Mouse (Mus musculus) CH12.LX (cell line): ENCODE measurements at regions not wholly inside any gene's neighbourhood (a gene's known extent, or its start where the extent isn't known, plus 50 kb on each side); places are given as distances from the start of the nearest gene placed in this dataset.

Experiments used
- DNase-seq: peaks from one replicate; pipeline ENCODE4 v3.0.0-alpha.2; 2013; ENCODE audit errors: extremely low read depth
- H3K27ac ChIP-seq: 2 replicates; pipeline ENCODE4 v1.5.1; 2012; ENCODE audit warnings: low read depth, mild to moderate bottlenecking, control low read depth, moderate library complexity; ENCODE audit not compliant: insufficient read depth
- H3K27me3 ChIP-seq: replicated peaks from 2 replicates; pipeline ENCODE3; 2012; ENCODE audit warnings: inconsistent platforms
- H3K36me3 ChIP-seq, 2 experiments: replicated peaks in 1 of 2; 2 replicates each; pipeline versions ENCODE3 to v1.6.1; 2012; ENCODE audit warnings: inconsistent platforms in 1 of 2, low read length in 1 of 2, mild to moderate bottlenecking in 1 of 2, mixed read lengths in 1 of 2, moderate library complexity in 1 of 2; ENCODE audit not compliant: control insufficient read depth in 1 of 2, insufficient read depth in 1 of 2
- H3K4me1 ChIP-seq, 2 experiments: 2 replicates each; pipeline ENCODE4 v1.6.1; 2012; ENCODE audit warnings: inconsistent platforms in 1 of 2, moderate library complexity in 1 of 2; ENCODE audit not compliant: insufficient read depth in 2 of 2, control insufficient read depth in 1 of 2
- H3K4me2 ChIP-seq: 2 replicates; pipeline ENCODE4 v1.6.1; 2012; ENCODE audit warnings: low read depth, mild to moderate bottlenecking, control low read depth; ENCODE audit not compliant: poor library complexity, insufficient read depth, severe bottlenecking
- H3K4me3 ChIP-seq, 3 experiments: fragments of 150-350 bp in 1 of 3; sonication (generic) in 1 of 3; replicated peaks in 1 of 3; 2 replicates each; pipeline versions ENCODE3 to v1.5.1; 2011 to 2012; ENCODE audit warnings: low read depth in 2 of 3, low read length in 2 of 3, mild to moderate bottlenecking in 2 of 3, moderate library complexity in 2 of 3, control low read depth in 1 of 3, improper control_type of control experiment in 1 of 3, inconsistent platforms in 1 of 3, mixed read lengths in 1 of 3; ENCODE audit not compliant: poor library complexity in 1 of 3
- H3K79me2 ChIP-seq: replicated peaks from 2 replicates; pipeline ENCODE4 v1.6.1; 2012; ENCODE audit warnings: mild to moderate bottlenecking, moderate library complexity; ENCODE audit not compliant: control insufficient read depth, poor library complexity, insufficient read depth, severe bottlenecking; ENCODE audit errors: extremely low read depth
- H3K9ac ChIP-seq: 2 replicates; pipeline ENCODE4 v1.6.1; 2012; ENCODE audit warnings: low read depth, mild to moderate bottlenecking, control low read depth, moderate library complexity; ENCODE audit not compliant: insufficient read depth
- H3K9me3 ChIP-seq: replicated peaks from 2 replicates; pipeline ENCODE3; 2012; ENCODE audit warnings: low read length, inconsistent platforms, mixed read lengths
- EP300 ChIP-seq: IDR thresholded peaks from 2 replicates; pipeline ENCODE4 v1.6.1; 2011; ENCODE audit warnings: low read length, improper control_type of control experiment
- HCFC1 ChIP-seq: IDR thresholded peaks from 2 replicates; pipeline ENCODE4 v1.6.1; 2012; ENCODE audit warnings: low read depth, mild to moderate bottlenecking, inconsistent platforms, low read length, improper control_type of control experiment
- KAT2A ChIP-seq: IDR thresholded peaks from 2 replicates; pipeline ENCODE4 v1.6.1; 2012; ENCODE audit warnings: low read length, improper control_type of control experiment, inconsistent platforms; ENCODE audit not compliant: insufficient replicate concordance
- MEF2A ChIP-seq: IDR thresholded peaks from 2 replicates; pipeline ENCODE4 v1.6.1; 2014; ENCODE audit warnings: low read depth, mild to moderate bottlenecking, inconsistent platforms, low read length, improper control_type of control experiment, borderline replicate concordance
- MYC ChIP-seq: IDR thresholded peaks from 2 replicates; pipeline ENCODE4 v1.6.1; 2011; ENCODE audit warnings: low read depth, mild to moderate bottlenecking, improper control_type of control experiment, low read length
- NELFE ChIP-seq: IDR thresholded peaks from 2 replicates; pipeline ENCODE4 v1.6.1; 2011; ENCODE audit warnings: low read depth, low read length, improper control_type of control experiment
- POLR2A ChIP-seq: IDR thresholded peaks from 2 replicates; pipeline ENCODE4 v1.6.1; 2011; ENCODE audit warnings: low read depth, mild to moderate bottlenecking, improper control_type of control experiment, low read length
- SIN3A ChIP-seq: IDR thresholded peaks from 2 replicates; pipeline ENCODE4 v1.6.1; 2012; ENCODE audit warnings: low read length, improper control_type of control experiment, inconsistent platforms
- TCF12 ChIP-seq: IDR thresholded peaks from 2 replicates; pipeline ENCODE4 v1.6.1; 2014; ENCODE audit warnings: low read depth, mild to moderate bottlenecking, inconsistent platforms, low read length, improper control_type of control experiment
- ZMIZ1 ChIP-seq: IDR thresholded peaks from 2 replicates; pipeline ENCODE4 v1.6.1; 2012; ENCODE audit warnings: low read depth, mild to moderate bottlenecking, inconsistent platforms, low read length, improper control_type of control experiment
- dilution Hi-C: fragments of 300-500 bp; cut with MboI; formaldehyde crosslinking; loops from 2 replicates; pipeline ENCODE4 v1.14.3; 2020; ENCODE audit warnings: low sequenced_read_pairs; ENCODE audit not compliant: extremely low pct_unique_long_range_greater_than_20kb, extremely low pct_ligation_motif_present
- in situ Hi-C: fragments of 300-500 bp; cut with MboI; formaldehyde crosslinking; loops from 3 replicates; pipeline ENCODE4 v1.14.3; 2019; ENCODE audit warnings: low sequenced_read_pairs, low pct_ligation_motif_present, low pct_unique_long_range_greater_than_20kb, mixed read lengths

DNA sequence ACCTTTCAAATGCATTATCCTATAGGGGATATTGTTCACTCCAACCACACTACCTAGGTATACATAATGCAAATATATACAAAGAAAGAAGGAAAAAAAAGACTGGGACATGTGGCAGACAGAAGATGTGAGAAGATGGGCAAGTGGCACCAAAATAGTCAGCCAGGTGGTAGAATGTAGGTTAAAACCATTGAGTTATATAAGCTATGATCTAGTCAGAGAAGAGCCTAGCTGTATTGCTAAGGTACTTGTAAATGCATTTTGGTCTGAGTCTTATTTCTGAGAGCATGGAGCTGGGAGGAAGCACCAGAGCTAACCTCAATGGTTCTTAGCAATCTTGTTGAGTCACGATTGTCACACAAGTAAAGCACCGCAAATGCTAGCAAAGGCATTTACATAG is 943.1 kb downstream of the Dnah5 start:
- Histone ChIP-seq H3K79me2 (no peaks in the 10 kb centered on the region), H3K4me3 (no peak overlapping the region), H3K36me3 (no peaks in the 10 kb centered on the region), H3K4me1 (no peaks in the 10 kb centered on the region), H3K4me2 (no peak overlapping the region), H3K9me3 (peaks cover 37% of the 10 kb centered on the region), H3K27ac (no peak overlapping the region), H3K9ac (no peak overlapping the region), H3K27me3 (no peaks in the 10 kb centered on the region)
- TF ChIP-seq SIN3A (no peak), MEF2A (no peak), TCF12 (no peak), ZMIZ1 (no peak), MYC (no peak), NELFE (no peak), POLR2A (no peak), KAT2A (no peak), HCFC1 (no peak), EP300 (no peak)
- no peak for DNase-seq
- in situ Hi-C loops (no loop called here), dilution Hi-C loops (no loop called here)
